In the genomic region with DNA sequence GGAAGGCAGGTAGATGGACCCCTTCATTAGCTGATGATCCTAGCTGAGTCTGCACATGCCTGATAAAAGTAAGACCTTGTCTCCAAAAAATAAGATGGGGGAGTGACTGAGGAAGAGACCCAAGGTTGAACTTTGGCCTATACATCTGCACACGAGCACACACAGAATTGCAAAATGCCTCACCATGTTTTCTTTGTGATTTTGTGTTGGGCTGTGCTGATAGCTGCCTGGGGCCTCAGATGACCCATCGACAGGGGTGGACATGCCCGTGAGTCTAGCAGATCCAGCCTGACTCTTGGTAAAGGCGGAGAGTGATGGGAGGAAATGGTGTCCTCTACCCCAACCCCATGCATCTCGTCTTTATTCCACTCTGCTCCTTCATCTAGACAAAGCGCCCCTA, we compare ENCODE assay signal across 30 mouse cellular contexts. TPM values are rescaled to one million over a fixed set of nuclear protein-coding genes. Genes with fewer than 3 reads are reported as not detected.
DNase-seq lines count a peak whose midpoint lies in the region; ATAC-seq lines count a peak whose summit lies in the region.
"Had no signal": no experiment of that assay in that cellular context is flagged by ENCODE, and none has a peak within 500 bp of the region (broad histone marks: within the 10 kb centered on the region; RNA-seq: fewer than 3 reads in every experiment).

No protein-coding gene starts in this region.

- no peak overlapping the region for H3K4me3 ChIP-seq in heart, embryonic 10.5 days
- H3K4me3 ChIP-seq in heart, embryonic 12.5 days: no peak overlapping the region
- no peak overlapping the region for H3K4me3 ChIP-seq in liver, embryonic 12.5 days
- H3K4me3 ChIP-seq: forebrain, embryonic 13.5 days; heart, embryonic 13.5 days; hindbrain, embryonic 10.5 days; limb, embryonic 10.5 days; limb, embryonic 15.5 days; lung, embryonic 15.5 days; stomach, embryonic 15.5 days had no signal

- H3K4me2 ChIP-seq in heart, embryonic 12.5 days: no peak overlapping the region
- no peak overlapping the region for H3K4me2 ChIP-seq in liver, embryonic 12.5 days
- H3K4me2 ChIP-seq: forebrain, embryonic 13.5 days; heart, embryonic 13.5 days; limb, embryonic 15.5 days; lung, embryonic 15.5 days; midbrain, embryonic 11.5 days; stomach, embryonic 15.5 days had no signal

- 49% methylated on average over 6 of the region's 6 CpGs for WGBS in heart, embryonic 10.5 days
- 53% methylated on average over 6 of the region's 6 CpGs for WGBS in heart, embryonic 12.5 days
- 58% methylated on average over 6 of the region's 6 CpGs for WGBS in liver, embryonic 12.5 days (ENCODE audit: insufficient replicate concordance)

- peaks cover 3% of the 10 kb centered on the region; the same call in 1 of the 2 replicates for H3K9me3 ChIP-seq in heart, embryonic 10.5 days
- 0 out of 2 replicates have a peak, but pooled peaks cover 4% of the 10 kb centered on the region for H3K9me3 ChIP-seq in heart, embryonic 12.5 days (replicated peaks)
- no peaks in the 10 kb centered on the region for H3K9me3 ChIP-seq in liver, embryonic 12.5 days (replicated peaks)
- H3K9me3 ChIP-seq: forebrain, embryonic 13.5 days; heart, embryonic 13.5 days; limb, embryonic 10.5 days; limb, embryonic 15.5 days; lung, embryonic 15.5 days; stomach, embryonic 15.5 days had no signal

- no peak for ATAC-seq in heart, embryonic 12.5 days (ENCODE audit: insufficient number of reproducible peaks, low FRiP score)
- ATAC-seq in liver, embryonic 12.5 days: no peak
- ATAC-seq: CD4-positive, CD25-positive, alpha-beta regulatory T cell, adult 4 months; forebrain, embryonic 13.5 days; hindbrain, embryonic 16.5 days; midbrain, embryonic 16.5 days had no signal

- H3K9ac ChIP-seq in heart, embryonic 12.5 days: no peak overlapping the region
- no peak overlapping the region for H3K9ac ChIP-seq in liver, embryonic 12.5 days
- H3K9ac ChIP-seq: forebrain, embryonic 13.5 days; heart, embryonic 13.5 days; limb, embryonic 15.5 days; lung, embryonic 15.5 days; stomach, embryonic 15.5 days had no signal

- H3K36me3 ChIP-seq in heart, embryonic 10.5 days: peaks cover 43% of the 10 kb centered on the region
- H3K36me3 ChIP-seq in heart, embryonic 12.5 days: peaks cover 39% of the 10 kb centered on the region
- peaks cover 73% of the 10 kb centered on the region for H3K36me3 ChIP-seq in liver, embryonic 12.5 days

- no peaks in the 10 kb centered on the region for H3K27me3 ChIP-seq in heart, embryonic 10.5 days (ENCODE audit: insufficient read depth, poor library complexity, severe bottlenecking)
- no peaks in the 10 kb centered on the region for H3K27me3 ChIP-seq in heart, embryonic 12.5 days (replicated peaks)
- no peaks in the 10 kb centered on the region for H3K27me3 ChIP-seq in liver, embryonic 12.5 days (replicated peaks)
- H3K27me3 ChIP-seq: forebrain, embryonic 13.5 days; heart, embryonic 13.5 days; limb, embryonic 15.5 days; lung, embryonic 15.5 days; stomach, embryonic 15.5 days had no signal

- DNase-seq in heart, embryonic 10.5 days (ENCODE audit: low spot score): peak; percentile 72
- peak; percentile 9 to 40 for DNase-seq in spleen, postnatal 4 days (ENCODE audit: low spot score in 2 of 2)
- DNase-seq in spleen, postnatal 36 days (ENCODE audit: low spot score in 2 of 2): no peak
- DNase-seq in yolk sac, embryonic 10.5 days (ENCODE audit: low spot score): peak; percentile 39
- no peak for DNase-seq in spleen, adult 18-20 months
- DNase-seq: adrenal gland, adult 2 months; cerebellum, adult 9-10 months; cerebellum, postnatal 36 days; gastrocnemius, postnatal 10 days; heart, postnatal 10 days; kidney, adult 18-20 months; layer of hippocampus, adult 9-11 months; lung, postnatal 36 days; right cerebral cortex, adult 18-20 months; right cerebral cortex, postnatal 4 days; thymus, adult 18-20 months; thymus, postnatal 25 days had no signal

- H3K4me1 ChIP-seq in heart, embryonic 10.5 days: peaks cover 27% of the 10 kb centered on the region
- peaks cover 32% of the 10 kb centered on the region for H3K4me1 ChIP-seq in heart, embryonic 12.5 days (replicated peaks)
- H3K4me1 ChIP-seq in liver, embryonic 12.5 days: peaks cover 97% of the 10 kb centered on the region

- no peak overlapping the region for H3K27ac ChIP-seq in heart, embryonic 10.5 days
- H3K27ac ChIP-seq in heart, embryonic 12.5 days (ENCODE audit: poor library complexity, severe bottlenecking): no peak overlapping the region
- H3K27ac ChIP-seq in liver, embryonic 12.5 days: peak overlapping the region; percentile 60; the same call in 1 of the 2 replicates
- H3K27ac ChIP-seq: forebrain, embryonic 13.5 days; heart, embryonic 13.5 days; hindbrain, embryonic 10.5 days; limb, embryonic 10.5 days; limb, embryonic 15.5 days; lung, embryonic 15.5 days; stomach, embryonic 15.5 days had no signal

RNA-seq across cellular contexts. Expression of gene Mocs1, which starts 6.1 kb away (rescaled TPM):
- 6.4 and 9.3 TPM in 2 replicates for polyA plus RNA-seq in heart, embryonic 10.5 days (2016; fragmentation: Nextera tagmentation; extraction: Ambion mirVana)
- polyA plus RNA-seq in heart, embryonic 12.5 days (2016; fragmentation: Nextera tagmentation; extraction: Ambion mirVana): 6.6 TPM in 2 replicates
- 6.5 and 9.4 TPM in 2 replicates for polyA plus RNA-seq in liver, embryonic 12.5 days (2016; fragmentation: Nextera tagmentation; extraction: Ambion mirVana)

Comparison
In these comparisons a context has a peak if more than half of its experiments do, and no peak if none do; other contexts are left out.
1. DNase-seq: peak in heart, embryonic 10.5 days (single experiment), spleen, postnatal 4 days (2 of 2) and yolk sac, embryonic 10.5 days (single experiment); none in spleen, postnatal 36 days (0 of 2) and spleen, adult 18-20 months (0 of 2).